Mouse (Mus musculus): Measurements from ENCODE around the gene Gm49354. TPM values are rescaled to one million over a fixed set of nuclear protein-coding genes. Genes with fewer than 3 reads are reported as not detected.

The Gm49354 gene
- polyA plus RNA-seq (2014; fragmentation: Nextera tagmentation; extraction: Ambion mirVana) = not detected in 2 replicates

GRCm38 (mm10) chr13:59782145-59782544, at the start of gene Gm49354:
TSS of gene Gm49354 (minus strand) at chr13:59782245.
- H3K27me3 ChIP-seq (ENCODE audit: control insufficient read depth, insufficient read depth, low read length) = no peaks in the 10 kb centered on the region
- H3K9me3 ChIP-seq (ENCODE audit: control insufficient read depth, low read length) = no peaks in the 10 kb centered on the region
- H3K4me2 ChIP-seq = no peak within 1 kb of the TSS
- H3K9ac ChIP-seq (ENCODE audit: low read length) = no peak within 1 kb of the TSS
- ATAC-seq (ENCODE audit: low FRiP score) (no peak), DNase-seq (ENCODE audit: low spot score, missing footprints) (no peak)
- H3K4me3 ChIP-seq (ENCODE audit: low read depth, low read length) = no peak within 1 kb of the TSS
- WGBS = 91% methylated on average over 7 of the region's 7 CpGs
- H3K36me3 ChIP-seq (ENCODE audit: control insufficient read depth, insufficient read depth, low read length) = peaks cover 42% of the 10 kb centered on the region
- no peak within 1 kb of the TSS for H3K27ac ChIP-seq (ENCODE audit: low read depth, low read length)
- no peaks in the 10 kb centered on the region for H3K4me1 ChIP-seq (ENCODE audit: control insufficient read depth, insufficient read depth, low read length)

DNA sequence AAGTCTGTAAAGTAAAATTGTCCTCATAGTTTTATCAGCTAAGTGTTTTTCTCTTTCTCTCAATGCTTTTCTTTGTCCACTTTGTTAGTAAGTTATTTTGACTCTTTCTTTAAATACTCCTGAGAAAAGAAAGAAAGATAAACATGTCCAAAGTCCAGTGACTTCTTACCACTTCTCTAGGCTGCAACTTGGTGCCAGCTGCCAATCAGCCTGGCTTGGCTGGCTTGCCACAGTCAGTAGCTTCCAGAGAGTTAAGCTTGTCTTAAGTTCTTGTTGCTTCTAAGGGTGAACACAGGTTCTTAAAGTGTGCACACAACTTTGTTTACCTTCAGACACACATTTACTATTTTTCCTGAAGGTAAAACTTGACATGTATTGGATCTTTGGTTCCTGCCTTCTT, 43.9 kb upstream of the Gm49354 start:
- no peak overlapping the region for H3K27ac ChIP-seq (ENCODE audit: low read depth, low read length)
- peak; percentile 57 for DNase-seq (ENCODE audit: low spot score, missing footprints)
- no peaks in the 10 kb centered on the region for H3K27me3 ChIP-seq (ENCODE audit: control insufficient read depth, insufficient read depth, low read length)
- no peak for ATAC-seq (ENCODE audit: low FRiP score)
- H3K4me3 ChIP-seq (ENCODE audit: low read depth, low read length) = no peak overlapping the region
- H3K4me1 ChIP-seq (ENCODE audit: control insufficient read depth, insufficient read depth, low read length) = peaks cover 4% of the 10 kb centered on the region; the same call in 1 of the 2 replicates
- no peak overlapping the region for H3K4me2 ChIP-seq
- no peaks in the 10 kb centered on the region for H3K36me3 ChIP-seq (ENCODE audit: control insufficient read depth, insufficient read depth, low read length)
- H3K9me3 ChIP-seq (ENCODE audit: control insufficient read depth, low read length) = no peaks in the 10 kb centered on the region
- H3K9ac ChIP-seq (ENCODE audit: low read length) = no peak overlapping the region

- H3K9ac ChIP-seq (ENCODE audit: low read length) = peak within 1 kb of the TSS; percentile 88
- no peaks in the 10 kb centered on the region for H3K27me3 ChIP-seq (ENCODE audit: control insufficient read depth, insufficient read depth, low read length)
- H3K9me3 ChIP-seq (ENCODE audit: control insufficient read depth, low read length) = no peaks in the 10 kb centered on the region
- WGBS = under 1% methylated on average over 99 of the region's 100 CpGs
- peak within 1 kb of the TSS; percentile 97 for H3K4me3 ChIP-seq (ENCODE audit: low read depth, low read length)
- no peaks in the 10 kb centered on the region for H3K36me3 ChIP-seq (ENCODE audit: control insufficient read depth, insufficient read depth, low read length)
- H3K4me2 ChIP-seq = peak within 1 kb of the TSS; percentile 74
- DNase-seq (ENCODE audit: low spot score, missing footprints) = peak; percentile 99
- peak within 1 kb of the TSS; percentile 69 for H3K27ac ChIP-seq (ENCODE audit: low read depth, low read length)
- peak; percentile 98 for ATAC-seq (ENCODE audit: low FRiP score)
- peaks cover 6% of the 10 kb centered on the region; the same call in 1 of the 2 replicates for H3K4me1 ChIP-seq (ENCODE audit: control insufficient read depth, insufficient read depth, low read length)
These were observed 40.7 kb upstream of the Gm49354 start, which contains the start of gene Tut7 for GRCm38 (mm10) chr13:59822507-59823462. TSS of gene Tut7 (minus strand) at chr13:59823147.

GRCm38 (mm10) chr13:59820836-59821235, 38.8 kb upstream of the Gm49354 start:
- H3K27ac ChIP-seq (ENCODE audit: low read depth, low read length) = no peak overlapping the region
- H3K36me3 ChIP-seq (ENCODE audit: control insufficient read depth, insufficient read depth, low read length) = peaks cover 4% of the 10 kb centered on the region; the same call in 1 of the 2 replicates
- H3K4me2 ChIP-seq = no peak overlapping the region
- WGBS = 77% methylated on average over 3 of the region's 3 CpGs
- H3K9me3 ChIP-seq (ENCODE audit: control insufficient read depth, low read length) = no peaks in the 10 kb centered on the region
- no peak overlapping the region for H3K4me3 ChIP-seq (ENCODE audit: low read depth, low read length)
- DNase-seq (ENCODE audit: low spot score, missing footprints) (no peak), ATAC-seq (ENCODE audit: low FRiP score) (no peak)
- no peak overlapping the region for H3K9ac ChIP-seq (ENCODE audit: low read length)
- H3K4me1 ChIP-seq (ENCODE audit: control insufficient read depth, insufficient read depth, low read length) = peaks cover 6% of the 10 kb centered on the region; the same call in 1 of the 2 replicates
- no peaks in the 10 kb centered on the region for H3K27me3 ChIP-seq (ENCODE audit: control insufficient read depth, insufficient read depth, low read length)

DNA sequence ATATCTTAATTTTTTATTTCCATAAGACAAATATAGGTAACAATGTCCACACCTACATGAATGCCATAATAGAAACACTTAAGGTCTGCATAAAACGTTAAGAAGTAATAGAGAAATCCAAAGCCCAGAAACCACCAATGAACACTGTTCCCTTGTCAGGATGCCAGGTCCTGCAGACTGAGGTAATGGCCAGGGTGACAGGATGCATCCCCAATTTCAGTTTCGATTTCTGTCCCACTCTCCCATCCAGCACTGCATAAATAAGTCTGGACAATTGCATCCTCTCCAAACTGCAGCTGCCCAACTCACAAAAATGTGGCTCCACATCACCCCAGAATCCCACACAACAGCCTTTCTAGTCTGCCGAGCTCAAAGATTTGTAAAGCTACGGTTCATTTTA, 38.1 kb upstream of the Gm49354 start:
- Histone ChIP-seq H3K9ac (ENCODE audit: low read length) (peak overlapping the region; percentile 36; the same call in 1 of the 2 replicates), H3K9me3 (ENCODE audit: control insufficient read depth, low read length) (no peaks in the 10 kb centered on the region), H3K4me3 (ENCODE audit: low read depth, low read length) (no peak overlapping the region), H3K27ac (ENCODE audit: low read depth, low read length) (no peak overlapping the region), H3K36me3 (ENCODE audit: control insufficient read depth, insufficient read depth, low read length) (peaks cover 4% of the 10 kb centered on the region; the same call in 1 of the 2 replicates), H3K27me3 (ENCODE audit: control insufficient read depth, insufficient read depth, low read length) (no peaks in the 10 kb centered on the region), H3K4me1 (ENCODE audit: control insufficient read depth, insufficient read depth, low read length) (peaks cover 6% of the 10 kb centered on the region; the same call in 1 of the 2 replicates), H3K4me2 (peak overlapping the region; percentile 17; the same call in 1 of the 2 replicates)
- no peak for DNase-seq (ENCODE audit: low spot score, missing footprints)
- no peak for ATAC-seq (ENCODE audit: low FRiP score)
- WGBS = 77% methylated on average over 4 of the region's 4 CpGs

GRCm38 (mm10) chr13:59817352-59817751, 35.3 kb upstream of the Gm49354 start:
- Histone ChIP-seq H3K9ac (ENCODE audit: low read length) (no peak overlapping the region), H3K36me3 (ENCODE audit: control insufficient read depth, insufficient read depth, low read length) (peaks cover 10% of the 10 kb centered on the region), H3K27ac (ENCODE audit: low read depth, low read length) (no peak overlapping the region), H3K4me2 (no peak overlapping the region), H3K4me1 (ENCODE audit: control insufficient read depth, insufficient read depth, low read length) (peaks cover 6% of the 10 kb centered on the region; the same call in 1 of the 2 replicates), H3K9me3 (ENCODE audit: control insufficient read depth, low read length) (no peaks in the 10 kb centered on the region), H3K27me3 (ENCODE audit: control insufficient read depth, insufficient read depth, low read length) (no peaks in the 10 kb centered on the region), H3K4me3 (ENCODE audit: low read depth, low read length) (no peak overlapping the region)
- WGBS = 93% methylated on average over 4 of the region's 4 CpGs
- DNase-seq (ENCODE audit: low spot score, missing footprints) (no peak), ATAC-seq (ENCODE audit: low FRiP score) (no peak)

GRCm38 (mm10) chr13:59814109-59814591, 32.1 kb upstream of the Gm49354 start:
- no peak for DNase-seq (ENCODE audit: low spot score, missing footprints)
- no peak overlapping the region for H3K4me2 ChIP-seq
- peaks cover 19% of the 10 kb centered on the region for H3K36me3 ChIP-seq (ENCODE audit: control insufficient read depth, insufficient read depth, low read length)
- no peaks in the 10 kb centered on the region for H3K4me1 ChIP-seq (ENCODE audit: control insufficient read depth, insufficient read depth, low read length)
- no peak for ATAC-seq (ENCODE audit: low FRiP score)
- H3K27ac ChIP-seq (ENCODE audit: low read depth, low read length) = no peak overlapping the region
- H3K9me3 ChIP-seq (ENCODE audit: control insufficient read depth, low read length) = no peaks in the 10 kb centered on the region
- 80% methylated on average over 6 of the region's 6 CpGs for WGBS
- H3K4me3 ChIP-seq (ENCODE audit: low read depth, low read length) = no peak overlapping the region
- no peaks in the 10 kb centered on the region for H3K27me3 ChIP-seq (ENCODE audit: control insufficient read depth, insufficient read depth, low read length)
- H3K9ac ChIP-seq (ENCODE audit: low read length) = no peak overlapping the region

DNA sequence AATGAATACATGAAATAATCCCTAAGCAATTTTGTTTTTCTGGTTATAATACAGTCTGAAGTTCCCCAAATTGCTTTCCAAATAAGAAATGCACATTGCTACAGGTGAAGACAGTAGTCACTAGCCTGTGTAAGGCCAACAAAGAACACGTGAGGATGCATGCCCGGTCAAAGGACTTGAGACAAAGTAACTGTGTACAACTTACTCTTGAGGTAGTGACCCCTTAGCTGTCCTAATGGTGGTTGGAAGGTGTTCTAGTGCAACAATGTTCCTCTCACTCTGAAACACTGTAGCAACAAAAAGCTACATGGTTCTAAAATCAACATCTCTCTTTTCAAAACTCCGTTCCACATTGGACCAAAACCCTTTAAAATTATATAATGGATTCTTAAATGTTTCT, 29.5 kb upstream of the Gm49354 start:
- no peak overlapping the region for H3K4me3 ChIP-seq (ENCODE audit: low read depth, low read length)
- H3K9ac ChIP-seq (ENCODE audit: low read length) = no peak overlapping the region
- H3K27me3 ChIP-seq (ENCODE audit: control insufficient read depth, insufficient read depth, low read length) = no peaks in the 10 kb centered on the region
- 95% methylated on average over 3 of the region's 3 CpGs for WGBS
- H3K4me1 ChIP-seq (ENCODE audit: control insufficient read depth, insufficient read depth, low read length) = no peaks in the 10 kb centered on the region
- H3K4me2 ChIP-seq = no peak overlapping the region
- H3K9me3 ChIP-seq (ENCODE audit: control insufficient read depth, low read length) = no peaks in the 10 kb centered on the region
- ATAC-seq (ENCODE audit: low FRiP score) (no peak), DNase-seq (ENCODE audit: low spot score, missing footprints) (no peak)
- peaks cover 23% of the 10 kb centered on the region for H3K36me3 ChIP-seq (ENCODE audit: control insufficient read depth, insufficient read depth, low read length)
- H3K27ac ChIP-seq (ENCODE audit: low read depth, low read length) = no peak overlapping the region

GRCm38 (mm10) chr13:59801000-59801399, 19.0 kb upstream of the Gm49354 start:
- Histone ChIP-seq H3K4me2 (no peak overlapping the region), H3K36me3 (ENCODE audit: control insufficient read depth, insufficient read depth, low read length) (peaks cover 46% of the 10 kb centered on the region), H3K4me1 (ENCODE audit: control insufficient read depth, insufficient read depth, low read length) (no peaks in the 10 kb centered on the region), H3K9me3 (ENCODE audit: control insufficient read depth, low read length) (no peaks in the 10 kb centered on the region), H3K9ac (ENCODE audit: low read length) (no peak overlapping the region), H3K4me3 (ENCODE audit: low read depth, low read length) (no peak overlapping the region), H3K27ac (ENCODE audit: low read depth, low read length) (no peak overlapping the region), H3K27me3 (ENCODE audit: control insufficient read depth, insufficient read depth, low read length) (no peaks in the 10 kb centered on the region)
- DNase-seq (ENCODE audit: low spot score, missing footprints) = no peak
- WGBS = 83% methylated on average over 6 of the region's 6 CpGs
- no peak for ATAC-seq (ENCODE audit: low FRiP score)

All from midbrain, embryonic 11.5 days (tissue).